Mouse (Mus musculus) kidney, postnatal 10 days (tissue): ENCODE data around the gene Glt8d1.
A peak's percentile ranks its signal among the peaks of the same experiment; 100 is the strongest.

ENCODE experiments used
- DNase-seq: peaks from one replicate; pipeline ENCODE4 v3.0.0; 2021; ENCODE audit warnings: mixed read lengths

Gene Glt8d1

DNA sequence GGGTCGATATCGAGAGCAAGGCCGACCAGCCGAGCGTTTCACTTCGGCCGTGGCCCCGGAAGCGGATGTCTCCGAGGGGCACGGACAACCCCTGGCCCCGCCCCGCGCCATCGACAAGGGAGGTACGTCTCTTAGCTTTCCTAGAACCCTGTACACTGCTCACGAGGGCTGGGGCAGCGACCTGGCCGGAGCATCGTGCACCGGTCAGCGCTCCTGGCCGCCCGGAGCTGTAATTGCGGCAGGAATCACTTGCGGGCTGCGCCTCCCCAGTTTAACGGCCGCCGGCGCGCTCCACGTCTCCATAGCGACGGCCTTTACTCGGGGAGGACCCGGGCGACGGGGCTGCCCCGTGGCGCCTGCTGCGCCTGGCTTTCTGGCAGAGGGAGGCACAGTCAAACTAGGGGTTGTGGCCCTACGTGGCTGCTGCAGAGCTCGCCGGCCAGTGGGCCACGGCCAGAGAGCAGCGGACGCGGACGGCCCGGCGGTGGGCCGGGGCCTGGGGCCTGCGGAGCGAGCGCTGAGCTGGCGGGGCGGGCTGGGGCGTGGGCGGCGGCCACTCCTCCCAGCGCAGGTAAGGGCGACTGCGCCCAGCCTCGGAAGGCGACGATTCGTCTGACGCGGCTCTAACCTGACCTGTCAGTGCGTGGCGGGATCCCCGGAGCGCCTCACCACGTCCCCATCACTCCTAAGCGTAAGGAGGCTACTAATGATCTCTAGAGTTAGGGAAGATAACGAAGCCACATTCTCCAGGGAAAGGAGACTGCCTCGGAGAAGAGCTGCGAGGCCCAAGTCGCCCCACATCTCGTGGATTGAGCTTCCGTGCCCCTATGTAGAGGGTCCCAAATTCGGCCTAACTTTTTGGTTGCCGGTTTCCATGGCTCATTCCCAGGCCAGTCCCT is at the start of gene Glt8d1, which contains the start of gene Spcs1:
TSS of gene Glt8d1 (plus strand) at position 94 of the 899 bp plus-strand sequence.
TSS of gene Spcs1 (minus strand) at position 366 of the 899 bp plus-strand sequence.
- peak; percentile 92 for DNase-seq

- no peak for DNase-seq
These were observed 42.7 kb upstream of the Glt8d1 start for GRCm38 (mm10) chr14:30958517-30958916.

- DNase-seq: no peak
These were observed 42.2 kb upstream of the Glt8d1 start for GRCm38 (mm10) chr14:30959031-30959430.

DNA sequence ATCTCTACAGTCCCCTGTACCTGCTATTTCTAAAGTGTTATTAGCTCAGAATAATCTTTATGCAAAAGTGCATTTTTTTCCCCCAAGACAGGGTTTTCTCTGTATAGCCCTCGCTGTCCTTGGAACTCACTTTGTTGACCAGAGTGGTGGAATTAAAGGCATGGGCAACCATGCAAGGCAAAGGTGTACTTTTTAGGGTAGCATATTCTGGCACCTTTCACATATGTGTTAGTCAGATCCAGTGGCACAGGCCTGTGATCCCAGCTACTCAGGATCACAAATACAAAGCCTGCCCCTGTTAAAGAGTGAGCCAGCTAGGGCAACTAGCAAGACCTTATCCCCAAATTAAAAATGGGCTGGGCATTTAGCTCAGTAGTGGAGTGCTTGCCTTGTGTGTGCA is 40.8 kb upstream of the Glt8d1 start:
- no peak for DNase-seq

GRCm38 (mm10) chr14:30974204-30974603 is 27.0 kb upstream of the Glt8d1 start:
- peak; percentile 44 for DNase-seq

- DNase-seq: peak; percentile 24
These were observed 25.0 kb upstream of the Glt8d1 start for GRCm38 (mm10) chr14:30976222-30976621.

GRCm38 (mm10) chr14:30996417-30996816 is 4.8 kb upstream of the Glt8d1 start:
- no peak for DNase-seq

- no peak for DNase-seq
These were observed 844 bp upstream of the Glt8d1 start for GRCm38 (mm10) chr14:31000356-31000755.

GRCm38 (mm10) chr14:31000816-31001306 is 339 bp upstream of the Glt8d1 start:
- no peak for DNase-seq

- no peak for DNase-seq
These were observed 3.3 kb downstream of the Glt8d1 start for GRCm38 (mm10) chr14:31004527-31004926.

GRCm38 (mm10) chr14:31006779-31007178 is 5.6 kb downstream of the Glt8d1 start:
- no peak for DNase-seq

- DNase-seq: no peak
These were observed 10.4 kb downstream of the Glt8d1 start for GRCm38 (mm10) chr14:31011588-31011987.

- no peak for DNase-seq
These were observed 12.7 kb downstream of the Glt8d1 start for GRCm38 (mm10) chr14:31013928-31014327.

DNA sequence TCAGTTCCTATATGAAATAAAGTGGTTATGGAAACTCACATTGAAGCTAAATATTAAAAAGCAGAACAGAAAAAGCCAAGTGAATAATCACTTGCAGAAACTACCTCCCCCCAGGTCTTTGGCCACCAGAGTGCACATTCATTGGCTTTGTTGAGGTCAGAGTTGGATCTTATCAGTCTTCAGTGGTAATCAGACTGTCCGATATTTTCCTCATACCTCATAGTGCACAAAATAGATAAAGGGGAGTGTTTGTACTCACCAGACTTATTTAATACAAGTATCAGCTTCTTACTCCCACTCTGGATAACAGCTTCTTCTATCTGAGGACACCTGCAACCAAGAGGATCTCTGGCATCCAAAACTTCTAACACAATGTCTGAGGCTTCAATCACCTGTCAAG is 14.9 kb downstream of the Glt8d1 start:
- no peak for DNase-seq

- no peak for DNase-seq
These were observed 16.7 kb downstream of the Glt8d1 start for GRCm38 (mm10) chr14:31017854-31018253.

DNA sequence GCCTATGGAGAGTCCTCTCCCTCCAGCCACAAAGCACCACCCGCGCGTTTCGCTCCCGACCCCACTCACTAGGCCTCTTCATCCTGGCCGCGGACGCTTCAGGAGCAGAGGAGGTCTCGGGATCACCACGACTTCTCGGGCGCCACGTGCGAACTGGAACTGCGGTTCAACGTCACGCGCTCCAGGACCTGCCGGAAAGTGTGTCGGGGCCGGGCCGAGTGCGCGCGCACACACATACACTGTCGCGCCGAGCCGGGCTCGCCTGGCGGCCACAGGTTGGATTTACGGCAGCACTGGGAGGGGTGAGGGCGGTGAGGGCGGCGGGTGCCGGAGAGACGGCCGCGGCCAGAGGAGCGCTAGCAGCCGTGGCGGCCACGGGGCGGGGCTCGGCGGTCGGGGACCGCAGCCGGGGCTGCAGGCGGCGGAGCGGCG is 17.7 kb downstream of the Glt8d1 start, which contains the start of the genes Pbrm1 and Gnl3:
TSS of gene Pbrm1 (plus strand) at position 279 of the 432 bp plus-strand sequence.
TSS of gene Gnl3 (minus strand) at position 293 of the 432 bp plus-strand sequence.
- DNase-seq: peak; percentile 99

DNA sequence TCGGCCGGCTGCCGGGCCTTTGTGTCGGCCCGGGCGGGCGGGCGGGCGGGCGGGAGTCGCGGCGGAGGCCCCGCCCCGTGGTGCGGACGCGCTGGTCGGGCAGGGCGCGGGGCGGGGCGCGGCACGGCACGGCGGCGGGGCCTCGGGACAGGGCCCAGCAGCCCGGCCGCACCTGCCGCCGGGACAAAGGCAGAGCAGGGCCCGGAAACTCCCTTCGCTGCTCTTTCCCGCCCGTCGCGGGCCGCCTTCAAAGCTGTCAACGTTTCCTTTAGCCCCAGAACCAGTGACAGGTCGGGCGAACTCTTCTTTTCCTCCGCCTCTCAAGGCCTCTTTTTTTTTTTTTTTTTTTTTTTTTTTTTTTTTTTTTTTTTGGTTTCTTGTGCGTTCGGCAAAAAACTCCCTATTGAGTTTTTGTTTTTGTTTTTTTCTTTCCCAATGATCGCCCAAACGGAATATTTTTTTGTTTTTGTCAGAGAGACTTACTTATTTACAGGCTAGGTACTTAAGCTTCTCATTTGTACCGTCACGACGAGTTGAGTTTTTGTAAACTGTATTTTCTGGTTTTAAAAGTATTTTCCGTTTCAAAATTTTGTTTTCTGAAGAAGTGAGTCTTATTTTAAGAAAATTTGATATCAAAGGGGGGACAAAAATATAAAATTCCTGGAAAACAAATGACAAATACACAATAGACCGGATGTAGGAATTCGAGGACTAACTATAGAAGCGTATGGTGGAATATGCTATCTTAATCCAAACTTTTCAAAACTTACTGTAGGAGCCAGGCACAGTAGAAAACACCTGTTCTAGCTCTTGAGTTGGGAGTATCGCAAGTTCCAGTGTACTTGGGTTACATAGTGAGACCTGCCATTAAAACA is 18.4 kb downstream of the Glt8d1 start:
- peak; percentile 89 for DNase-seq

- peak; percentile 16 for DNase-seq
These were observed 21.4 kb downstream of the Glt8d1 start for GRCm38 (mm10) chr14:31022579-31022978.

DNA sequence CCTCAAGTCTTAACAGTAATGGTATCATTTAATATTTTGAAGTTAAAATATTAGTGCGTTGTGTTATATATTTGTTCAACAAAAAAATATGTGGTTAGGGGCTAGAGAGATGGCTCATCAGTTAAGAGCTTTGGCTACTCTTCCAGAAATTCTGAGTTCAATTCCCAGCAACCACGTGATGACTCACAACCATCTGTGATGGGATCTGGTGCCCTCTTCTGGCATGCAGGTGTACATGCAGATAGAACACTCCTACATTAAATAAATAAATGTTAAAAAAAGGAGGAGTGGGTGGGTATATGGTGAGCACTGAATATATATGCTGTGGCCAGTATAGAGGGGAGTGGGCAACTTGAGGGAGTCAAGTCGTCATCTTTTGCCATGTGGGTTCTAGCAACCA is 24.6 kb downstream of the Glt8d1 start:
- DNase-seq: no peak

- DNase-seq: no peak
These were observed 44.1 kb downstream of the Glt8d1 start for GRCm38 (mm10) chr14:31045296-31045695.

DNA sequence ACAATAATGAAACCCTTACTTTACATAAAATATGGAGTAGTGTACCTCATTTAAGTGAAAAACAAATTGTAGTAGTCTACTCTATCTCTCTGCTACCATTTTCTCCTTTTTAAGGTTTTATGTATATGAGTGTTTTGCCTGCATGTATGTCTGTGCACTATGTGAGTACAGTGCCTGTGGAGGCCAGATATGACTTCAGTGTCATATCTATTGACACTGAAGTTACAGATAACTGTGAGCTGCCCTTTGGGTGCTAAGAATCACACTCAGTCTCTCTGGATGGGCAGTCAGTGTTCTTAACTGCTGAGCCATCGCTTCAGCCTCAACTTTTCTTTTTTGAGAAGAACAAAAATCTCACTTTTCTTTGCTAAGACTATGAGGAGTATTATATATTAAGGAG is 44.6 kb downstream of the Glt8d1 start:
- no peak for DNase-seq
